Mouse (Mus musculus): ENCODE measurements around the gene Gm45062. TPM values are rescaled to one million over a fixed set of nuclear protein-coding genes. Genes with fewer than 3 reads are reported as not detected.

Gene Gm45062
- total RNA-seq, 2 experiments from 2014 or later = 2.3 to 4.6 TPM

- no peak for TF ChIP-seq CTCF (conservative IDR thresholded peaks at IDR 0.05)
- Histone ChIP-seq H3K27ac (no peak overlapping the region), H3K4me3 (no peak overlapping the region)
- no peak for DNase-seq (ENCODE audit: low spot score in 2 of 2)
These were observed 131.7 kb downstream of the Gm45062 start for GRCm38 (mm10) chr6:8390935-8391334.

- Histone ChIP-seq H3K4me3 (no peak overlapping the region), H3K27ac (no peak overlapping the region)
- TF ChIP-seq CTCF (conservative IDR thresholded peaks at IDR 0.05) = no peak
- DNase-seq (ENCODE audit: low spot score in 2 of 2) = no peak
These were observed 133.8 kb downstream of the Gm45062 start for GRCm38 (mm10) chr6:8393029-8393428.

DNA sequence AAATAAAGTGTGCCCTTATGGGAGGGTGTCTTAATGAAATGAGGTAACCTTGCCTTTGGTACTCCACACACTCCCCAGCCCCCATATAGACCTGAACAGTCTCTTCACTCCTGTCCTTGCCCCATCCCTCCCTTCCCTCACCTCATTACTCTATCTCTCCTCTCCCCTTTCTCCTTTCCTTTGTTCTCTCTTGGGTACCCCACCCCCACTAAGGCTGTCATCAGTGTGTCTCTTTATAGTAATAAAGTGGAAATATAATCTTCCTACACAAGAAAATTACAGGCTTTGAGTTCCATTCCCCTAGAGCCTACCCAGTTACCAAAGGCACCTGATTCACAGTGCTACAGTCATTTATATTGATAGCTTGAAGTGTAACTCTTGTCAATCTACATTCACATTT is 134.8 kb downstream of the Gm45062 start:
- no peak for TF ChIP-seq CTCF (conservative IDR thresholded peaks at IDR 0.05)
- no peak overlapping the region for H3K27ac ChIP-seq
- no peak for DNase-seq (ENCODE audit: low spot score in 2 of 2)
- H3K4me3 ChIP-seq = no peak overlapping the region

DNA sequence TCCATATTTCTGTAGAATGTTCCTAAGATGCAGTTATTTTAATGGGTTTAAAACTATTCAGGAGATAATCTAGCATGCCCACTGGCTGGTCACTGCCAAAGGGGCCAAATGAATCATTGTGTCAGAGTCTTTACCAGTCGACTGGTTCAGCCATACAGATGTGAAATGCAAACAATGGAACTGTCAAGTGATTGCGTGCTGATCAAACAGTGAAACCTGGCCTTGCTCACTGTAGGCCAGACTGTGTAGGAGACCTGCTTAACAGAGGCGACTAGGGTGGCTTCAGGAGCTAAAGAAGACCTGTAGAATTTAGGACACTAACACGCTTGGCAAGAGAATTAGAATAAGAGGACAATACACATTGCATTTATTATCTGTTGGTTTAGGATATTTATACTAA is 135.8 kb downstream of the Gm45062 start:
- Histone ChIP-seq H3K27ac (no peak overlapping the region), H3K4me3 (no peak overlapping the region)
- DNase-seq (ENCODE audit: low spot score in 2 of 2) = no peak
- TF ChIP-seq CTCF (conservative IDR thresholded peaks at IDR 0.05) = no peak

DNA sequence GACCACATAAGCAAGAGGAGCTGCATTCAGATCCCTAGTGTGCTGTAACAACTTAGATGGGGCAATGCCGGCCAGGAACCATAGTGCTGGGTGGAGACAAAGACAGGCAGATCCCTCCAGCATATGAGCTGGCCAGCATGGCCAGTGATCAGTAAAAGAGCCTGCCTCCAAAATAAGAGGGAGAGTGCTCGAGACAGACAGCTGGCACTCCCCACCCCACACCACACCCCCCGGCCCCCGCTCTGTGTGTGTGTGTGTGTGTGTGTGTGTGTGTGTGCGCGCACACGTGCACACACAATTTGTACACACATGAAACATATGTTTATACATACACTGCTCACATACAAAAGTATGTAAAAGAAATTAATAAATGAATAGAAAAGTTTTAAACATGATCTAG is 138.0 kb downstream of the Gm45062 start:
- DNase-seq (ENCODE audit: low spot score in 2 of 2) = no peak

DNA sequence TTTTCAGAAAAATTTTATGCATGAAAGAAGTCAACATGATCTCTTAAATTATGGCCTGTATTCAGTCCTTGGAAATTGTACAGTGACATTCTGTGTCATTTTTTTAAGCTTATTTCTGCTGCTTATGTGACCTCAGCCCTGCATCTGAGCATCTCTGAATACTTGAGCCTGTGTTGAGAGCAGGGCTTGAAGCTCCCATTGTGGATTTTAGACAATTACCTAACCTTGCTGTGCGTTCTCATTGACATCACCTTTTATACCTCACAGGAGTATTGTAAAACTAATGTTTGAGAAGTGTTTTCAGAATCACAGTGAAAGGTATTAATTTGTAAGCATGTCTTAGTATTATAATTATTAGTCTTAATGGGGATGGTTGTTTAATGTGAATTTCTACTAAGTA is 140.5 kb downstream of the Gm45062 start:
- no peak for TF ChIP-seq CTCF (conservative IDR thresholded peaks at IDR 0.05)
- H3K4me3 ChIP-seq = no peak overlapping the region
- no peak overlapping the region for H3K27ac ChIP-seq
- DNase-seq (ENCODE audit: low spot score in 2 of 2) = no peak

More for the DNA sequence above, 138.0 kb downstream of the Gm45062 start:
- no peak overlapping the region for H3K4me3 ChIP-seq
- TF ChIP-seq CTCF (conservative IDR thresholded peaks at IDR 0.05) = no peak
- H3K27ac ChIP-seq = no peak overlapping the region

DNA sequence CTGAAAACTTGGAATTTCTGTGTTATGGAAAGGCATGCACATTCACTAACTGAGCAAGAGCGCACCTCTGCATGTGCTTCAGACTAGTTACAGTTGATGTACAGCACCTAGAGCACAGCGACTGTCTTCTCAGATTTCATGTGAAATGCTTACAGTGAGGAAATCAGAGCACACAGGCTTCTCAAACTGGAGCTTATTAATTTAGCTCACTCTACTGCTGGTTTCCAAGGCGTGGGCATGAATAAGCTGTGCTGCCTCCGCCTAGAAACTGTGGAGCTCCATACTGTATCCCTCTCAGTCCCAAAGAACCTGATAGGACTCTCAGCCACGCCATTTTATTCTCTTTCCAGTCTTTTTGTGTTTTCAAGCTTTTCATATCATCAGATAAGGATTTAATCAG is 143.9 kb downstream of the Gm45062 start:
- H3K27ac ChIP-seq = peak overlapping the region; percentile 74
- peak in 1 of 2 experiments; percentile 18 for DNase-seq (ENCODE audit: low spot score in 2 of 2)
- no peak for TF ChIP-seq CTCF (conservative IDR thresholded peaks at IDR 0.05)
- H3K4me3 ChIP-seq = no peak overlapping the region

- DNase-seq (ENCODE audit: low spot score in 2 of 2) = no peak
- no peak for TF ChIP-seq CTCF (conservative IDR thresholded peaks at IDR 0.05)
- Histone ChIP-seq H3K27ac (no peak overlapping the region), H3K4me3 (no peak overlapping the region)
These were observed 146.6 kb downstream of the Gm45062 start for GRCm38 (mm10) chr6:8405844-8406243.

- TF ChIP-seq CTCF (conservative IDR thresholded peaks at IDR 0.05) = no peak
- Histone ChIP-seq H3K27ac (no peak overlapping the region), H3K4me3 (no peak overlapping the region)
- no peak for DNase-seq (ENCODE audit: low spot score in 2 of 2)
These were observed 149.1 kb downstream of the Gm45062 start for GRCm38 (mm10) chr6:8408332-8408731.

DNA sequence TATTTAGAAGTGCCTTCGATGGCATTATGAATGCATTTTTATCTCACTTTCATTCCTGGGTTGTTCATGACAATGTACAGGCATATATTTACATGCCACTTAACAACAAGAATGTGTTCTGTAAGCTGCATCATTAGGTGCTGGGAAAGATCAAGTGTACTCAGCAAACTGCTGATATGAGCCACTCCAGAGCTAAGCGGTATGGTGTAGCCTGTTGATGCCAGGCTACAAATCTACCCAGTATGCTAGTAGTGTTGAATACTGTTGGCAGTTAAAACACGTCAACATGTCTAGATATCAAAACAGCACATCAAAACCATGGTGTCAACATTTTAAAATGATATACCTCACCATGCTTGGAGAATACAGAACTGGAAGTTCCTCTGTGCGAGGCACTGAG is 150.6 kb downstream of the Gm45062 start:
- no peak for TF ChIP-seq CTCF (conservative IDR thresholded peaks at IDR 0.05)
- H3K27ac ChIP-seq = no peak overlapping the region
- H3K4me3 ChIP-seq = no peak overlapping the region
- no peak for DNase-seq (ENCODE audit: low spot score in 2 of 2)

DNA sequence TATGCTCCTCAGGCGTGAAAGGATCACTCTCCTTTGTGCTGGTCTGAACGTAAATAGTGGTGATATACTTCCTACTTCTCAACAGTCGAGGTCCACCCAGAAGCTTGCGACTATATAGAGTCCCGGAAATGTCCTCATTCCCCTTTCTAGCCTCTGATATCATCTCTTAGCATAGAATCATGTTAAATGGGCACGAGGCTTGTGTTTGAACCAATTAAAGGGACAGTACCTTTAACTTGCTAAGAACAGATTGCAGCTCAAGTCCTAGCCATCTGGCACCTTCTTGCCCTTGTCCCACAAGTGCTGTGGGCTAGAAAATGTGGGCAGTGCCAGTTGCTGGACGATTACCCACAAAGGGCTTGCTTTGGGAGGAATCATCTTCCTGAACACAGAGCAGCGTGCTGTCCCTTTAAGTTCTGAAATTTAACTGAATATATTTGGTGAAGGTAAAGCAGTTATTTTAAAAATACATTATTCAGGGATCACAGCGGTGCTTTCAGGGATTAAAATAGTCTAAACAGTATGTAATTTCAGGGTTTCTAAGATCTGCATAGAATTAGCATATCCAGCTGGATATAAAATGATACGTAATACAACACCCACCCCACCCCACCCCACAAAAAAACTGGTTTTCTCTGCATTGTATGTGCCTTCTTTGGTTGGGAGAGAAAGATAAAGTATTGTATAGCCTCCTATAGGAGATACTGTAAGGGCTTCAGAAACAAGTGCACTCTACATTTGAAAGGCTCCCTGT is 153.8 kb downstream of the Gm45062 start:
- TF ChIP-seq CTCF (conservative IDR thresholded peaks at IDR 0.05) = no peak
- H3K27ac ChIP-seq = no peak overlapping the region
- H3K4me3 ChIP-seq = no peak overlapping the region
- DNase-seq (ENCODE audit: low spot score in 2 of 2) = no peak

- no peak overlapping the region for H3K27ac ChIP-seq
- no peak for DNase-seq (ENCODE audit: low spot score in 2 of 2)
- TF ChIP-seq CTCF (conservative IDR thresholded peaks at IDR 0.05) = no peak
- H3K4me3 ChIP-seq = no peak overlapping the region
These were observed 154.8 kb downstream of the Gm45062 start for GRCm38 (mm10) chr6:8414020-8414419.

DNA sequence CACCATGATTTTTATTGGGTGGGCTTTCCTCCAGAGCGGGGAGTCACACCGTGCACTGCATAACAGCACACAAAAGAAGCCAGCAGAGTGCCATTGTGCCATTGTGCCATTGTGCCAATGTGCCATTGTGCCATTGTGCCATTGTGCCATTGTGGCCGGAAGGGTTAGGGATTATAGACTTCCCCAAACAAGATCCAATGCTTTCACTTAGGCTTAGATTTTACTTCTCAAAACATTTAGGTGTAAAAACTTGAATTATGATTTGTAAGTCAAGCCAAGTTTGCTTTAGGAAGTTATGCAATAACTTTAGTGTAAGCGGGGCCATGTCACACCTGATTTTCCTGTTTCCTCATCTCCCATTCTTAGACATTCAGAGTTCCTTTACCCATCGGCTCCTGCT is 156.6 kb downstream of the Gm45062 start:
- Histone ChIP-seq H3K4me3 (no peak overlapping the region), H3K27ac (no peak overlapping the region)
- no peak for DNase-seq (ENCODE audit: low spot score in 2 of 2)
- TF ChIP-seq CTCF (conservative IDR thresholded peaks at IDR 0.05) = no peak

- TF ChIP-seq CTCF (conservative IDR thresholded peaks at IDR 0.05) = no peak
These were observed 157.7 kb downstream of the Gm45062 start for GRCm38 (mm10) chr6:8416802-8417569.

More at GRCm38 (mm10) chr6:8416802-8417569, 157.7 kb downstream of the Gm45062 start:
- no peak overlapping the region for H3K27ac ChIP-seq
- no peak overlapping the region for H3K4me3 ChIP-seq
- no peak for DNase-seq (ENCODE audit: low spot score in 2 of 2)

All from layer of hippocampus, adult 2 months (tissue).